Mouse (Mus musculus): ENCODE measurements at regions not wholly inside any gene's neighbourhood (a gene's known extent, or its start where the extent isn't known, plus 50 kb on each side); places are given as distances from the start of the nearest gene placed in this dataset.

GRCm38 (mm10) chr1:163190841-163191240, 105.4 kb upstream of the Mroh9 start:
- no peak for DNase-seq (ENCODE audit: low read depth)

- DNase-seq (ENCODE audit: low read depth): peak; percentile 68
Observed at GRCm38 (mm10) chr1:163181851-163182250, 96.4 kb upstream of the Mroh9 start.

- no peak for DNase-seq (ENCODE audit: low read depth)
Observed at GRCm38 (mm10) chr1:163177011-163177410, 91.5 kb upstream of the Mroh9 start.

- DNase-seq (ENCODE audit: low read depth): no peak
Observed at GRCm38 (mm10) chr1:163167051-163167450, 81.6 kb upstream of the Mroh9 start.

- no peak for DNase-seq (ENCODE audit: low read depth)
Observed at GRCm38 (mm10) chr1:163163636-163164035, 78.2 kb upstream of the Mroh9 start.

- no peak for DNase-seq (ENCODE audit: low read depth)
Observed at GRCm38 (mm10) chr1:163159911-163160310, 74.4 kb upstream of the Mroh9 start.

- DNase-seq (ENCODE audit: low read depth): no peak
Observed at GRCm38 (mm10) chr1:163158491-163158890, 73.0 kb upstream of the Mroh9 start.

- DNase-seq (ENCODE audit: low read depth): peak; percentile 81
Observed at GRCm38 (mm10) chr1:163150203-163150855, 64.9 kb upstream of the Mroh9 start.

GRCm38 (mm10) chr1:163146641-163147040, 61.2 kb upstream of the Mroh9 start:
- DNase-seq (ENCODE audit: low read depth): no peak

- no peak for DNase-seq (ENCODE audit: low read depth)
Observed at GRCm38 (mm10) chr1:163143113-163143512, 57.6 kb upstream of the Mroh9 start.

- DNase-seq (ENCODE audit: low read depth): no peak
Observed at GRCm38 (mm10) chr1:163141471-163141870, 56.0 kb upstream of the Mroh9 start.

GRCm38 (mm10) chr1:163138179-163138578, 52.7 kb upstream of the Mroh9 start:
- no peak for DNase-seq (ENCODE audit: low read depth)

Data from 416B (cell line).